Mouse (Mus musculus): ENCODE results near the gene Pparg. TPM values are rescaled to one million over a fixed set of nuclear protein-coding genes. Genes with fewer than 3 reads are reported as not detected.

The Pparg gene
- total RNA-seq, 2 experiments from 2014 or later = 13.9 to 32.2 TPM

Other genes with a start within 250 kb of the Pparg start
- 1 to 10 TPM; 4.7 to 4.8 TPM for gene Syn2, start 226.0 kb upstream of the Pparg start, total RNA-seq (2021)
- gene Gm17482, start 133.6 kb upstream of the Pparg start, total RNA-seq (2021) = not detected
- 10 to 100 TPM in 1 of 2 experiments, 1 to 10 TPM in 1; 3.8 to 28.3 TPM for gene Timp4, start 108.7 kb upstream of the Pparg start, total RNA-seq (2021)
- 10 to 100 TPM in 1 of 2 experiments, 1 to 10 TPM in 1; 8.2 to 11.5 TPM for gene Tsen2, start 183.7 kb downstream of the Pparg start, total RNA-seq (2021)
- under 1 TPM in 1 of 2 experiments, not detected in 1; 0.17 TPM for gene Mkrn2os, start 231.6 kb downstream of the Pparg start, total RNA-seq (2021)
- gene Mkrn2, start 241.0 kb downstream of the Pparg start, total RNA-seq (2021) = 10 to 100 TPM; 28.2 to 31.3 TPM

All from heart, postnatal 10 days (tissue).